Mouse (Mus musculus) neural tube, embryonic 13.5 days (tissue): ENCODE results near the gene Selenoi. TPM values are rescaled to one million over a fixed set of nuclear protein-coding genes. Genes with fewer than 3 reads are reported as not detected.
"Not testable (repeated sequence)": the region's sequence is repeated elsewhere in the genome, so short reads cannot be mapped to it uniquely, and the experiment has no call there.

Experiments
- ATAC-seq: fragments of 200-750 bp; cut with Nextera tagmentation; 2 replicates; pipeline ENCODE4 v1.8.0; 2017; ENCODE audit warnings: low read depth, mild to moderate bottlenecking, moderate TSS enrichment, moderate library complexity
- H3K27ac ChIP-seq: fragments of 300-500 bp; sonication (generic); replicated peaks from 2 replicates; pipeline ENCODE4 v1.5.1; 2015; ENCODE audit warnings: moderate library complexity, mild to moderate bottlenecking, inconsistent platforms
- H3K27me3 ChIP-seq: fragments of 300-500 bp; sonication (generic); 2 replicates; pipeline ENCODE4 v1.6.1; 2015; ENCODE audit warnings: mild to moderate bottlenecking, inconsistent platforms
- H3K36me3 ChIP-seq: fragments of 300-500 bp; sonication (generic); 2 replicates; pipeline ENCODE4 v1.6.1; 2015; ENCODE audit warnings: mild to moderate bottlenecking, inconsistent platforms
- H3K4me1 ChIP-seq: fragments of 300-500 bp; sonication (generic); replicated peaks from 2 replicates; pipeline ENCODE4 v1.6.1; 2015; ENCODE audit warnings: inconsistent platforms
- H3K4me2 ChIP-seq: fragments of 300-500 bp; sonication (generic); 2 replicates; pipeline ENCODE4 v1.6.1; 2015; ENCODE audit warnings: inconsistent platforms, mild to moderate bottlenecking, moderate library complexity
- H3K4me3 ChIP-seq: fragments of 300-500 bp; sonication (generic); 2 replicates; pipeline ENCODE4 v1.5.1; 2015; ENCODE audit warnings: mild to moderate bottlenecking, inconsistent platforms
- H3K9ac ChIP-seq: fragments of 300-500 bp; sonication (generic); 2 replicates; pipeline ENCODE4 v1.6.1; 2015; ENCODE audit warnings: moderate library complexity, mild to moderate bottlenecking, inconsistent platforms
- H3K9me3 ChIP-seq: fragments of 300-500 bp; sonication (generic); 2 replicates; pipeline ENCODE4 v1.6.1; 2016; ENCODE audit warnings: inconsistent platforms
- WGBS: fragments of 180-500 bp; shearing (Covaris S2); methylation state at CpG from one replicate; pipeline ENCODE4 v1.1.7; 2015; 5-methylcytosine and 5-hydroxymethylcytosine counted together
- polyA plus RNA-seq: library from polyadenylated mRNA; unstranded; fragments of >200 nt; fragmentation: Nextera tagmentation; extraction: Ambion mirVana; gene quantifications from 2 replicates; pipeline ENCODE4 v1.2.1, GENCODE M21; 2015

Selenoi gene
- polyA plus RNA-seq, 1 experiment from 2014 or later = 23.8 TPM

DNA sequence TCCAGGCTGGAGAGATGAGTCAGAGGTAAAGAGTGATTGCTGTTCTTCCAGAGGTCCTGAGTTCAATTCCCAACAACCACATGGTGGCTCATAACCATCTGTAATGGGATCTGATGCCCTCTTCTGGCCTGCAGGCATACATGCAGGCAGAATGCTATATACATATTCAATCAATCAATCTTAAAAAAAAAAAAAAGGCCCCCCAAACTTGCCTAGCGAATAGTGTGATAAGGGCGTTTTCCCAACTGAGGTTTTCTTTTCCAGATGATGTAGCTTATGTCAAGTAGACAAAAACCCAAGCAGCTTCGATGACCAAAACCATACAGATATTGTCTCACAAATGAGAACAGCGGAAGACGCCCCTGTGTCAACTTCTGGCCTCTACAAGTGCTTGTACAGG, 21.6 kb upstream of the Selenoi start:
- not testable (repeated sequence) for ATAC-seq, H3K27me3 ChIP-seq, H3K27ac ChIP-seq, H3K4me2 ChIP-seq, H3K36me3 ChIP-seq, H3K4me1 ChIP-seq, H3K4me3 ChIP-seq, H3K9ac ChIP-seq, H3K9me3 ChIP-seq
- WGBS = 95% methylated on average over 5 of the region's 5 CpGs

DNA sequence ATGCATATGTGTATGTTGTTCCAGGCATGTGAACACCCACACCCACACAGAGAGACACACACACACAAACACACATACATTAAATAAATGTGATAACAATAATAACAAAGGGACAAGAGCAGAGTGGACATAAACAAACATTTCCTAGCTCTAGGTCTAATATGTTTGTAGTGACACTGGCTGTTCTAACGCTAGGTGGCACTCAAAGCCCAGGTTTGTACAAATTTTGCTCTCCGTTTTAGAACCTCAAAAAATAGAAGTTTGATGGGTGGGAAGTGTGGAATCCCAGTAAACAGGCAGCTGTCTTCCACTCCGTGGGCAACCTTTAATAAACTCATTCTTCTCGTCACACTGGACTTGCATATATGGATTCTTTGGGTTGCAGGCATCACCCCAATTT, 17.5 kb upstream of the Selenoi start:
- H3K36me3 ChIP-seq = no peaks in the 10 kb centered on the region
- no peak for ATAC-seq
- 18% methylated on average over 4 of the region's 4 CpGs for WGBS
- no peak overlapping the region for H3K4me3 ChIP-seq
- H3K4me1 ChIP-seq = no peaks in the 10 kb centered on the region
- no peak overlapping the region for H3K9ac ChIP-seq
- no peaks in the 10 kb centered on the region for H3K9me3 ChIP-seq
- no peaks in the 10 kb centered on the region for H3K27me3 ChIP-seq
- no peak overlapping the region for H3K27ac ChIP-seq
- H3K4me2 ChIP-seq = no peak overlapping the region

DNA sequence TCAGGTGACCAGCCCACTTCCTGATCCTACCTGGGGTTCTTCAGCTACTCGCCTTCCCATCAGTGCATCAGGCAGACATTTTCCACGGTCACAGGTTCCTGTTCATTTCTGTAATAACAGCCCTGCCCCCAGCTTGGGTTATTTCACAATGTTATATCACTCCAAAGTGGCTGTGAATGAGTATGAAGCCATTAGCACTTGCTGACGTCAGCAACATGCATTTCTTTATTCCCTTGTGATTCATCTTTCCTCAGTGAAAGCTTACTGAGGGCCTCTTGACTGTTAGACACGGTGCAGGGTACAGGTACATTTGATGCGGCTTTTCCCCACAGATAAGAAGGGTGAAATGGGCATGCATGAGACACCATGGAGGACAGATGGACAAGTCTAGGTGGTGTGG, 16.4 kb upstream of the Selenoi start:
- Histone ChIP-seq H3K9me3 (no peaks in the 10 kb centered on the region), H3K27me3 (no peaks in the 10 kb centered on the region), H3K9ac (no peak overlapping the region), H3K4me2 (no peak overlapping the region), H3K36me3 (no peaks in the 10 kb centered on the region), H3K4me1 (no peaks in the 10 kb centered on the region), H3K4me3 (no peak overlapping the region), H3K27ac (no peak overlapping the region)
- WGBS = 74% methylated on average over 5 of the region's 5 CpGs
- no peak for ATAC-seq

- H3K9me3 ChIP-seq = no peaks in the 10 kb centered on the region
- 94% methylated on average over 2 of the region's 2 CpGs for WGBS
- H3K27ac ChIP-seq = no peak overlapping the region
- peaks cover 6% of the 10 kb centered on the region; the same call in 1 of the 2 replicates for H3K36me3 ChIP-seq
- no peaks in the 10 kb centered on the region for H3K27me3 ChIP-seq
- no peak overlapping the region for H3K4me2 ChIP-seq
- H3K9ac ChIP-seq = no peak overlapping the region
- no peaks in the 10 kb centered on the region for H3K4me1 ChIP-seq
- no peak for ATAC-seq
- H3K4me3 ChIP-seq = no peak overlapping the region
These were observed 12.7 kb upstream of the Selenoi start for GRCm38 (mm10) chr5:30219715-30220114.

- Histone ChIP-seq H3K9me3 (no peaks in the 10 kb centered on the region), H3K27me3 (no peaks in the 10 kb centered on the region), H3K4me2 (no peak overlapping the region), H3K36me3 (peaks cover 6% of the 10 kb centered on the region; the same call in 1 of the 2 replicates), H3K4me1 (no peaks in the 10 kb centered on the region), H3K27ac (no peak overlapping the region), H3K9ac (no peak overlapping the region), H3K4me3 (no peak overlapping the region)
- 83% methylated on average over 8 of the region's 8 CpGs for WGBS
- no peak for ATAC-seq
These were observed 11.7 kb upstream of the Selenoi start for GRCm38 (mm10) chr5:30220666-30221065.

DNA sequence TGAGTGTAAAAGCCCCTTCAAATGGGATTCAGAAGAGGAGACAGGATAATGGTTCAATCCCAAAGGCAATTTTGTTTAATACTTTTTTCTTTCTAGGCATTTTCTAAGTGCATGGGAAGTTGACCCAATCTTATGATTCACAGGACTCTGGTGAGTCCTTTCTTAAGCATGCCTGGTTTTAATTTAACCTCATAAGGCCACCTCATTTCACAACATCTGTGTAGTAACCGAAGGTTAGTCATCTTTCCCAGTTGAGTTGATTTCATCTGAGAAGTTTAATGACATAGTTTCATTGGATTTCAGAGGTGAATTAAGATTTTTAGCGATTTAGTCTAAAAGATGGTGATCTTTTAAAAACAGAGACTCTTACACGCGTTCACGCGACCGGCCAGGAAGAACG, 9.7 kb upstream of the Selenoi start:
- Histone ChIP-seq H3K4me1 (no peaks in the 10 kb centered on the region), H3K27ac (no peak overlapping the region), H3K36me3 (peaks cover 6% of the 10 kb centered on the region; the same call in 1 of the 2 replicates), H3K27me3 (no peaks in the 10 kb centered on the region), H3K4me3 (no peak overlapping the region), H3K4me2 (no peak overlapping the region), H3K9ac (no peak overlapping the region), H3K9me3 (no peaks in the 10 kb centered on the region)
- ATAC-seq = no peak
- 97% methylated on average over 8 of the region's 8 CpGs for WGBS

GRCm38 (mm10) chr5:30230901-30231300, 1.5 kb upstream of the Selenoi start:
- peaks cover 6% of the 10 kb centered on the region; the same call in 1 of the 2 replicates for H3K36me3 ChIP-seq
- 78% methylated on average over 4 of the region's 4 CpGs for WGBS

DNA sequence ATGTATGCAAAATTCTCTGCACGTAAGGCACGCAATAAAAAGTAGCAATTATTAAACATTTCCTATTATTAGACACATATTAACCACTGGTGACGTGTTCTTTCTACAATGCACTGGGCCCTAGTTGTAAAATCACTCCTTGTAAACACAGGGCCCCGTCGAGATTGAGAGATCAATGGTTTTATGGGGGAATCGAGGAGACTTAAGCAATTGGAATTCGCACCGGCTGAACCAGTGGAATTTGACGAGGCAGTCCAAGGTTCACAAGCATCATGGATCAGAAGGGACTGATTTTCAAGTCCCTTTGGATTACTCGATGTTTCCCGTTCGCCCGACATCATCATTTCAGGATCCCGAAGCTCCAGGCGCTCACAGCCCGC, 500 bp upstream of the Selenoi start:
- peaks cover 6% of the 10 kb centered on the region; the same call in 1 of the 2 replicates for H3K36me3 ChIP-seq
- WGBS = 38% methylated on average over 16 of the region's 16 CpGs
- H3K4me3 ChIP-seq = peak overlapping the region; percentile 87
- H3K27me3 ChIP-seq = no peaks in the 10 kb centered on the region
- H3K27ac ChIP-seq = peak overlapping the region; percentile 87
- no peak for ATAC-seq
- H3K4me2 ChIP-seq = peak overlapping the region; percentile 79
- H3K4me1 ChIP-seq = peaks cover 37% of the 10 kb centered on the region
- no peaks in the 10 kb centered on the region for H3K9me3 ChIP-seq
- peak overlapping the region; percentile 80 for H3K9ac ChIP-seq

More at GRCm38 (mm10) chr5:30230901-30231300, 1.5 kb upstream of the Selenoi start:
- Histone ChIP-seq H3K9me3 (no peaks in the 10 kb centered on the region), H3K27ac (no peak overlapping the region), H3K9ac (no peak overlapping the region), H3K4me1 (peaks cover 33% of the 10 kb centered on the region), H3K4me2 (peak overlapping the region; percentile 79; the same call in 1 of the 2 replicates), H3K4me3 (no peak overlapping the region), H3K27me3 (no peaks in the 10 kb centered on the region)
- no peak for ATAC-seq

- H3K4me3 ChIP-seq = peak overlapping the region; percentile 87
- 1% methylated on average over 15 of the region's 15 CpGs for WGBS
- no peaks in the 10 kb centered on the region for H3K27me3 ChIP-seq
- H3K27ac ChIP-seq = peak overlapping the region; percentile 94
- no peaks in the 10 kb centered on the region for H3K9me3 ChIP-seq
- no peak for ATAC-seq
- H3K4me1 ChIP-seq = peaks cover 37% of the 10 kb centered on the region
- peak overlapping the region; percentile 79 for H3K4me2 ChIP-seq
- peaks cover 6% of the 10 kb centered on the region; the same call in 1 of the 2 replicates for H3K36me3 ChIP-seq
- H3K9ac ChIP-seq = peak overlapping the region; percentile 88
These were observed 661 bp downstream of the Selenoi start for GRCm38 (mm10) chr5:30233042-30233441.

DNA sequence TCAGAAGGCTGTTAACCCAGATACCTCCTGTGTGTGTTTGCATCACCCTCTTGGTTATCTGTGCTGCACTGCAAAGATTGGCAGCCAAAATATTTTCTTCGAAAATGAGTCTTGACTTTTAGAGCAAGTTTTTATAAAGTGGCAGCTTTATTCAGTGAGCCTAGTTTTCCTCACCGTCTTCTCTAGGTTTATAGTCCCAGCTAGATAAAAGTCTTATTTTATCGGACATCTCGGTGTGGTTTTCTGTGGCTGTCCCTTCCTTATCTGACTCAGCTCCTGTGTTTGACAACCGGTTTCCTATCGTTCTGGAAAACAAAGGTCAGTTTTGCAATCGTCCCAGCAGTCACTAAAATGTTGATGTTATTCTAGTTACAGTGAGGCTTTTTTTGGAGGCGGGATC, 1.6 kb downstream of the Selenoi start:
- peak overlapping the region; percentile 79 for H3K4me2 ChIP-seq
- peak overlapping the region; percentile 88 for H3K9ac ChIP-seq
- H3K27ac ChIP-seq = no peak overlapping the region
- H3K27me3 ChIP-seq = no peaks in the 10 kb centered on the region
- H3K4me1 ChIP-seq = peaks cover 37% of the 10 kb centered on the region
- peak overlapping the region; percentile 87 for H3K4me3 ChIP-seq
- 66% methylated on average over 8 of the region's 8 CpGs for WGBS
- H3K9me3 ChIP-seq = no peaks in the 10 kb centered on the region
- no peak for ATAC-seq
- peaks cover 6% of the 10 kb centered on the region; the same call in 1 of the 2 replicates for H3K36me3 ChIP-seq

DNA sequence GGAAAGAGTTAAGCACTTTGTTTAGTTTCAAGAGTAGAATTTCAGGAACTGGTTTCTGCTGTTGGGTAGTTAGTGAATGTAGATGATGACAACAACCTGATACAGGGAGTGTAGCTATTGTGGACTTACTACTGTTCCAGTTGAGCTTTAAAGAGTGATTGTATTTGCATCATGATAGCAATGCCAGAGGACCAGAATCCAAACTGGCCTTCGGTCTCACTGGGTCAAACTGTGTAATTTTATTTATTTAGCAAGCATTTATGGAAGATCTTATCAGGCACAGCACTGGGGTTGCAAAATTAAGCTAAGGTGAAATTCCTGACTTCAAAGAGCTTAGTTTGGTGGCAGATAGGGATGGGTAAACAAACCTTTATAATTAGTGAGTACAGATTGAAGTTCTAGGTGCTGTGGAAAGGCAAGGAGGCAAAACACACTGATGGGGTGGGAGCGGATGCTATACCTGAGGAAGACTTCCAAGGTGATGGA, 3.3 kb downstream of the Selenoi start:
- Histone ChIP-seq H3K36me3 (no peaks in the 10 kb centered on the region), H3K4me1 (peaks cover 37% of the 10 kb centered on the region), H3K9me3 (no peaks in the 10 kb centered on the region), H3K4me3 (no peak overlapping the region), H3K4me2 (no peak overlapping the region), H3K9ac (no peak overlapping the region), H3K27ac (no peak overlapping the region), H3K27me3 (no peaks in the 10 kb centered on the region)
- ATAC-seq = no peak
- 93% methylated on average over 2 of the region's 2 CpGs for WGBS

DNA sequence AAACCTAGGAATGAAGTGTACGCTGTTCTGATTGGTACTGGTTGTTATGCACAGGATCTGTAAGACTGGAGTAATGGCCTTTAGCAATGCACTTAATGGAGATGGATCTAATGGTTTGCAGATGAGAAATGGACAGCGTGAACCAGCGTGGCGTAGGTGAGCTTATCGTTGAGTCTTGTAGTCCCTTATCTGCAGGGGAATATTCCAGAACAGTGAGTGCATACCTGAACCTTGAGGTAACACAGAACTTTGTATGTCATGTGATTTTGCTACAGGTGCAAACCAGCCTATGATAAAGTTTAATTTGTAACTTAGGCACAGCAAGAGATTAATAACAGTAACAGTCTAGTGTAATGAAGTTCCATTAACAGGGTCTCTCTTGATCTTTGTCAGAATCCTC, 6.2 kb downstream of the Selenoi start:
- Histone ChIP-seq H3K4me1 (peaks cover 38% of the 10 kb centered on the region), H3K4me2 (no peak overlapping the region), H3K9me3 (no peaks in the 10 kb centered on the region), H3K27me3 (no peaks in the 10 kb centered on the region), H3K36me3 (no peaks in the 10 kb centered on the region), H3K27ac (no peak overlapping the region), H3K4me3 (no peak overlapping the region), H3K9ac (no peak overlapping the region)
- no peak for ATAC-seq
- WGBS = 94% methylated on average over 5 of the region's 5 CpGs

- H3K9me3 ChIP-seq = no peaks in the 10 kb centered on the region
- no peak overlapping the region for H3K4me3 ChIP-seq
- H3K4me1 ChIP-seq = peaks cover 34% of the 10 kb centered on the region
- no peaks in the 10 kb centered on the region for H3K36me3 ChIP-seq
- no peaks in the 10 kb centered on the region for H3K27me3 ChIP-seq
- ATAC-seq = no peak
- no peak overlapping the region for H3K4me2 ChIP-seq
- 89% methylated on average over 7 of the region's 7 CpGs for WGBS
- no peak overlapping the region for H3K9ac ChIP-seq
- no peak overlapping the region for H3K27ac ChIP-seq
These were observed 8.2 kb downstream of the Selenoi start for GRCm38 (mm10) chr5:30240552-30240951.
